Mouse (Mus musculus) CH12.LX (cell line): ENCODE data around the gene Mycn. TPM values are rescaled to one million over a fixed set of nuclear protein-coding genes. Genes with fewer than 3 reads are reported as not detected.

Source experiments
- DNase-seq: peaks from one replicate; pipeline ENCODE4 v3.0.0-alpha.2; 2013; ENCODE audit errors: extremely low read depth
- H3K27ac ChIP-seq: 2 replicates; pipeline ENCODE4 v1.5.1; 2012; ENCODE audit warnings: low read depth, mild to moderate bottlenecking, control low read depth, moderate library complexity; ENCODE audit not compliant: insufficient read depth
- H3K27me3 ChIP-seq: replicated peaks from 2 replicates; pipeline ENCODE3; 2012; ENCODE audit warnings: inconsistent platforms
- H3K36me3 ChIP-seq, 2 experiments: replicated peaks in 1 of 2; 2 replicates each; pipeline versions ENCODE3 to v1.6.1; 2012; ENCODE audit warnings: inconsistent platforms in 1 of 2, low read length in 1 of 2, mild to moderate bottlenecking in 1 of 2, mixed read lengths in 1 of 2, moderate library complexity in 1 of 2; ENCODE audit not compliant: control insufficient read depth in 1 of 2, insufficient read depth in 1 of 2
- H3K4me1 ChIP-seq, 2 experiments: 2 replicates each; pipeline ENCODE4 v1.6.1; 2012; ENCODE audit warnings: inconsistent platforms in 1 of 2, moderate library complexity in 1 of 2; ENCODE audit not compliant: insufficient read depth in 2 of 2, control insufficient read depth in 1 of 2
- H3K4me2 ChIP-seq: 2 replicates; pipeline ENCODE4 v1.6.1; 2012; ENCODE audit warnings: low read depth, mild to moderate bottlenecking, control low read depth; ENCODE audit not compliant: poor library complexity, insufficient read depth, severe bottlenecking
- H3K4me3 ChIP-seq, 3 experiments: fragments of 150-350 bp in 1 of 3; sonication (generic) in 1 of 3; replicated peaks in 1 of 3; 2 replicates each; pipeline versions ENCODE3 to v1.5.1; 2011 to 2012; ENCODE audit warnings: low read depth in 2 of 3, low read length in 2 of 3, mild to moderate bottlenecking in 2 of 3, moderate library complexity in 2 of 3, control low read depth in 1 of 3, improper control_type of control experiment in 1 of 3, inconsistent platforms in 1 of 3, mixed read lengths in 1 of 3; ENCODE audit not compliant: poor library complexity in 1 of 3
- H3K79me2 ChIP-seq: replicated peaks from 2 replicates; pipeline ENCODE4 v1.6.1; 2012; ENCODE audit warnings: mild to moderate bottlenecking, moderate library complexity; ENCODE audit not compliant: control insufficient read depth, poor library complexity, insufficient read depth, severe bottlenecking; ENCODE audit errors: extremely low read depth
- H3K9ac ChIP-seq: 2 replicates; pipeline ENCODE4 v1.6.1; 2012; ENCODE audit warnings: low read depth, mild to moderate bottlenecking, control low read depth, moderate library complexity; ENCODE audit not compliant: insufficient read depth
- H3K9me3 ChIP-seq: replicated peaks from 2 replicates; pipeline ENCODE3; 2012; ENCODE audit warnings: low read length, inconsistent platforms, mixed read lengths
- BHLHE40 ChIP-seq: IDR thresholded peaks from 2 replicates; pipeline ENCODE4 v1.6.1; 2011; ENCODE audit warnings: mild to moderate bottlenecking, low read depth, low read length, improper control_type of control experiment
- CTCF ChIP-seq, 2 experiments: IDR thresholded peaks in 1 of 2; conservative IDR thresholded peaks in 1 of 2; 2 replicates each; pipeline ENCODE4 v1.5.1; 2011 to 2012; ENCODE audit warnings: low read depth in 2 of 2, low read length in 2 of 2, improper control_type of control experiment in 1 of 2, inconsistent platforms in 1 of 2, mild to moderate bottlenecking in 1 of 2, moderate library complexity in 1 of 2
- EP300 ChIP-seq: IDR thresholded peaks from 2 replicates; pipeline ENCODE4 v1.6.1; 2011; ENCODE audit warnings: low read length, improper control_type of control experiment
- JUND ChIP-seq: conservative IDR thresholded peaks from 2 replicates; pipeline ENCODE4 v1.6.1; 2011; ENCODE audit warnings: low read depth, low read length, improper control_type of control experiment
- KAT2A ChIP-seq: IDR thresholded peaks from 2 replicates; pipeline ENCODE4 v1.6.1; 2012; ENCODE audit warnings: low read length, improper control_type of control experiment, inconsistent platforms; ENCODE audit not compliant: insufficient replicate concordance
- MAX ChIP-seq: IDR thresholded peaks from 2 replicates; pipeline ENCODE4 v1.6.1; 2011; ENCODE audit warnings: low read length, improper control_type of control experiment
- MEF2A ChIP-seq: IDR thresholded peaks from 2 replicates; pipeline ENCODE4 v1.6.1; 2014; ENCODE audit warnings: low read depth, mild to moderate bottlenecking, inconsistent platforms, low read length, improper control_type of control experiment, borderline replicate concordance
- NELFE ChIP-seq: IDR thresholded peaks from 2 replicates; pipeline ENCODE4 v1.6.1; 2011; ENCODE audit warnings: low read depth, low read length, improper control_type of control experiment
- NRF1 ChIP-seq: IDR thresholded peaks from 2 replicates; pipeline ENCODE4 v1.6.1; 2014; ENCODE audit warnings: low read depth, mild to moderate bottlenecking, inconsistent platforms, low read length, improper control_type of control experiment, moderate library complexity
- POLR2A ChIP-seq: IDR thresholded peaks from 2 replicates; pipeline ENCODE4 v1.6.1; 2011; ENCODE audit warnings: low read depth, mild to moderate bottlenecking, improper control_type of control experiment, low read length
- ZC3H11A ChIP-seq: IDR thresholded peaks from 2 replicates; pipeline ENCODE4 v1.6.1; 2012; ENCODE audit warnings: low read depth, mild to moderate bottlenecking, inconsistent platforms, low read length, improper control_type of control experiment
- ZMIZ1 ChIP-seq: IDR thresholded peaks from 2 replicates; pipeline ENCODE4 v1.6.1; 2012; ENCODE audit warnings: low read depth, mild to moderate bottlenecking, inconsistent platforms, low read length, improper control_type of control experiment
- dilution Hi-C: fragments of 300-500 bp; cut with MboI; formaldehyde crosslinking; loops from 2 replicates; pipeline ENCODE4 v1.14.3; 2020; ENCODE audit warnings: low sequenced_read_pairs; ENCODE audit not compliant: extremely low pct_unique_long_range_greater_than_20kb, extremely low pct_ligation_motif_present
- in situ Hi-C: fragments of 300-500 bp; cut with MboI; formaldehyde crosslinking; loops from 3 replicates; pipeline ENCODE4 v1.14.3; 2019; ENCODE audit warnings: low sequenced_read_pairs, low pct_ligation_motif_present, low pct_unique_long_range_greater_than_20kb, mixed read lengths
- polyA plus RNA-seq: library from polyadenylated mRNA; unstranded; fragments of >175 nt; gene quantifications from 2 replicates; pipeline ENCODE4 v1.2.1, GENCODE M21; 2012; ENCODE audit warnings: low read depth; ENCODE audit not compliant: insufficient read length
- total RNA-seq, 2 experiments: library from RNA; depleted of rRNA; stranded (reverse); fragments of 300-350 nt in 1 of 2; fragments of >200 nt in 1 of 2; gene quantifications; 2 replicates each; pipeline ENCODE4 v1.2.3; 2012 to 2014

Mycn gene
- total and polyA plus RNA-seq, 3 experiments: not detected

DNA sequence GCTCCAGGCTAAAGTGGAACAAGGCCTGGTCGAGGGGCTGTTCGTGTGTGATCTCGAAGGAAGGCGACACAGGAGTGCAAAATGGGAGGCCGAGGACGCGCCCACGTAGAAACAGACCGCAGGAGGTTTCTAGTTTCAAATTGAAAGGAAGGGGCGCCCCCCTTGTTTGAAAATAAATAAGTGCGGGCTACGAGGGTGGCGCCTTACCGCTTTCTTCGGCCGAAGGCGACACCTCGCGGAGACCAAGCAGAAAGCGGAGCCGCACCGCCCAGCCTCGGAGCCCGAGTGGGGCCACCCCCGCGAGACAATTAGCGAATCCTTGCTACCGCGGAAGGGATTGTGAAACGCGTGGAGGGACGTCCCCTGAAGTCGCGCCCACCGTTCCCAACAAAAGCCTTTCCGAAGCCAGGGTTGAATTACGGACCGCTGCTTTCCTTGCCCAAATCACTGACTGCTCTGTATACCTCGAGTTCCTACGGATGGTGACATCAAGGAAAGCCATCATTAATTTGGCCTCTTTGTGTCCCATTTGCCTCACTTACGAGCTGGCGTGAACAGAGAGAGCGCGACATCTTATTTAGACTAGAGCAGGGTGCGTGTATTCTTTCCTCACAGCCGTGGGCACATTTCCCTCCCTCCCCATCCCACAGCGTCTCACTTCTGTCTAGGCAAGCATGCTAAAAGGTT is 793 bp upstream of the Mycn start:
- H3K4me3 ChIP-seq: no peak overlapping the region
- H3K79me2 ChIP-seq: no peaks in the 10 kb centered on the region
- no peak overlapping the region for H3K4me2 ChIP-seq
- H3K36me3 ChIP-seq: no peaks in the 10 kb centered on the region
- no peak overlapping the region for H3K9ac ChIP-seq
- H3K9me3 ChIP-seq: peaks cover 13% of the 10 kb centered on the region
- no peak for TF ChIP-seq MEF2A
- TF ChIP-seq ZMIZ1: no peak
- no peak for TF ChIP-seq BHLHE40
- dilution Hi-C loops: no loop called here
- in situ Hi-C loops: no loop called here
- H3K4me1 ChIP-seq: no peaks in the 10 kb centered on the region
- H3K27ac ChIP-seq: no peak overlapping the region
- no peaks in the 10 kb centered on the region for H3K27me3 ChIP-seq
- no peak for DNase-seq

- Histone ChIP-seq H3K9ac (no peak overlapping the region), H3K9me3 (peaks cover 13% of the 10 kb centered on the region), H3K4me3 (no peak overlapping the region), H3K36me3 (no peaks in the 10 kb centered on the region), H3K79me2 (no peaks in the 10 kb centered on the region), H3K4me2 (no peak overlapping the region), H3K27me3 (no peaks in the 10 kb centered on the region), H3K4me1 (no peaks in the 10 kb centered on the region), H3K27ac (no peak overlapping the region)
- no peak for TF ChIP-seq JUND
- TF ChIP-seq NELFE: no peak
- no peak for TF ChIP-seq ZC3H11A
- dilution Hi-C loops: no loop called here
- DNase-seq: no peak
- in situ Hi-C loops: no loop called here
Measured at GRCm38 (mm10) chr12:12941129-12941504, 597 bp downstream of the Mycn start.

GRCm38 (mm10) chr12:12940466-12941128 is 1.1 kb downstream of the Mycn start:
- DNase-seq: no peak
- Histone ChIP-seq H3K4me2 (no peak overlapping the region), H3K9me3 (peaks cover 13% of the 10 kb centered on the region), H3K27ac (no peak overlapping the region), H3K79me2 (no peaks in the 10 kb centered on the region), H3K4me3 (no peak overlapping the region)
- dilution Hi-C loops: no loop called here
- TF ChIP-seq MAX (no peak), NRF1 (no peak), CTCF (conservative IDR thresholded peaks at IDR 0.05 in 1 of 2, IDR thresholded peaks at IDR 0.05 in 1 of 2; ENCODE audit: low read depth in 2 of 2, low read length in 2 of 2) (no peak), NELFE (no peak), ZC3H11A (no peak), EP300 (no peak), MEF2A (no peak), POLR2A (no peak), KAT2A (no peak)
- TF ChIP-seq, all 38 proteins: peak for 0
- Histone ChIP-seq H3K27me3 (no peaks in the 10 kb centered on the region), H3K4me1 (no peaks in the 10 kb centered on the region), H3K36me3 (no peaks in the 10 kb centered on the region), H3K9ac (no peak overlapping the region)
- in situ Hi-C loops: no loop called here
